Mouse (Mus musculus): ENCODE measurements at regions not wholly inside any gene's neighbourhood (a gene's known extent, or its start where the extent isn't known, plus 50 kb on each side); places are given as distances from the start of the nearest gene placed in this dataset.

DNA sequence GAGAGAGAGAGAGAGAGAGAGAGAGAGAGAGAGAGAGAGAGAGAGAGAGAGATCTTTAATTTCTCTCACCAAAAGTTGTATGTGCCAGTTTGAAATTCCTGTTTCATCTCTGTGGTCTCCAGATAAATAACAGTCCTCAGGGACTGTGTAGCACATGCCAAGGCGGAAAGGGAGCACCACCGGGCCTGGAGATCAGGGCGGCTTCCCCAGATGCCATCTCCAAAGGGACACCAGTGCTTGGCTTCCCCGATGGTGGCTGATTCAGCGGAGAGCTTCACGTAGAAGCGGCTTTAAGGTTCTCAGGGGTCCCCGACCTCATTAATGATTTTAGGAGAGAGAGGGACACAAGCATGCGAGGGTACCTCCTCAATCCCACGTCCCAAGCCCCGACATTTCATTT is 272.1 kb upstream of the Atp11b start:
- no peak overlapping the region for H3K4me3 ChIP-seq (ENCODE audit: low read depth, low read length)
- H3K9me3 ChIP-seq (replicated peaks; ENCODE audit: control insufficient read depth, insufficient read depth, low read length, poor library complexity, severe bottlenecking): no peaks in the 10 kb centered on the region
- no peak overlapping the region for H3K27ac ChIP-seq (ENCODE audit: insufficient read depth, low read length)
- H3K9ac ChIP-seq (ENCODE audit: low read depth, poor library complexity, severe bottlenecking): no peak overlapping the region
- no peaks in the 10 kb centered on the region for H3K27me3 ChIP-seq (ENCODE audit: control insufficient read depth, insufficient read depth, low read length, poor library complexity, severe bottlenecking)
- TF ChIP-seq CTCF (IDR thresholded peaks at IDR 0.05; ENCODE audit: low read depth, low read length) (no peak), EP300 (IDR thresholded peaks at IDR 0.05; ENCODE audit: insufficient read depth, low read depth, low read length) (no peak), POLR2A (IDR thresholded peaks at IDR 0.05; ENCODE audit: insufficient read depth, low read length) (no peak)
- H3K4me1 ChIP-seq (ENCODE audit: control insufficient read depth, insufficient read depth, low read length): no peaks in the 10 kb centered on the region
- no peaks in the 10 kb centered on the region for H3K36me3 ChIP-seq (ENCODE audit: control insufficient read depth, insufficient read depth, low read length, poor library complexity, severe bottlenecking)

DNA sequence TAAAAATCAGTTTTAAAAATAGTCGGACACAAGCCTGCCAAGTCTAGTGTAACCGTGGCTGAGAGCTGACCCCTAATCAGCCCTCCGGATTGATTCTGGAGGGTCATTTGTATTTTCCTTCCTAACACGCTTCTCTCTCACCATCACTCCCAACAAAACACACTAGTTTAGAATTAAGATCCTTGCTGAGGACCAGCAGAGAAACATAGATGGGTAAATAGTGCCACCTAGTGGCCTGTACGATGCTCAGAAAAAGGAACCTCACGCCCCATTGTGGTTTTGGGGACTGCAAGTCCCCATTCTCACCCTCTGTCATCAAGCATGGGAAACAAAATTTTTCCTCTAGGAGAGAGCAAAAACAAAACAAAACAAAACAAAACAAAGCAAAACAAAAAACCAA is 271.6 kb upstream of the Atp11b start:
- Histone ChIP-seq H3K4me1 (ENCODE audit: control insufficient read depth, insufficient read depth, low read length) (no peaks in the 10 kb centered on the region), H3K9ac (ENCODE audit: low read depth, poor library complexity, severe bottlenecking) (no peak overlapping the region), H3K9me3 (replicated peaks; ENCODE audit: control insufficient read depth, insufficient read depth, low read length, poor library complexity, severe bottlenecking) (no peaks in the 10 kb centered on the region), H3K4me3 (ENCODE audit: low read depth, low read length) (no peak overlapping the region), H3K36me3 (ENCODE audit: control insufficient read depth, insufficient read depth, low read length, poor library complexity, severe bottlenecking) (no peaks in the 10 kb centered on the region), H3K27me3 (ENCODE audit: control insufficient read depth, insufficient read depth, low read length, poor library complexity, severe bottlenecking) (no peaks in the 10 kb centered on the region), H3K27ac (ENCODE audit: insufficient read depth, low read length) (no peak overlapping the region)
- TF ChIP-seq POLR2A (IDR thresholded peaks at IDR 0.05; ENCODE audit: insufficient read depth, low read length) (no peak), CTCF (IDR thresholded peaks at IDR 0.05; ENCODE audit: low read depth, low read length) (peak; percentile 33)

DNA sequence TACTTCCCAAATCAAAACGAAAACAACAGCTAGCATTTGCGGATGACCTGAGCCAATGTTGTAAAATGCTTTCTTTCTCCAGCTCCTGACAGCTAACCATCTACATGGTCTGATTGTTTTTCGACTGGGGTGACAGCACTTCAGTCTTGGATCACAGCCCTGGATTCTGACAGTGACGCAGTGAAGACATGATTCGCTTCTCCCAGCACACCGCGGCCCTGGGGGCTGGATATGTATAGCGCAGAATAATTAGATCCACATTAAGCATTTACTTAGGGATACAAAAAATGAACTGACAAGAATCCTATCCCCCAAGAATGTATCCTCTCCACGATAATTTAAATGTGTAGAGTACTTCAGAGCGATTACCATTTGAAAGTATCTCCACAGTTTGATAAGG is 271.1 kb upstream of the Atp11b start:
- Histone ChIP-seq H3K4me3 (ENCODE audit: low read depth, low read length) (no peak overlapping the region), H3K9ac (ENCODE audit: low read depth, poor library complexity, severe bottlenecking) (no peak overlapping the region), H3K4me1 (ENCODE audit: control insufficient read depth, insufficient read depth, low read length) (no peaks in the 10 kb centered on the region), H3K9me3 (replicated peaks; ENCODE audit: control insufficient read depth, insufficient read depth, low read length, poor library complexity, severe bottlenecking) (no peaks in the 10 kb centered on the region), H3K27me3 (ENCODE audit: control insufficient read depth, insufficient read depth, low read length, poor library complexity, severe bottlenecking) (no peaks in the 10 kb centered on the region), H3K36me3 (ENCODE audit: control insufficient read depth, insufficient read depth, low read length, poor library complexity, severe bottlenecking) (no peaks in the 10 kb centered on the region), H3K27ac (ENCODE audit: insufficient read depth, low read length) (no peak overlapping the region)
- TF ChIP-seq POLR2A (IDR thresholded peaks at IDR 0.05; ENCODE audit: insufficient read depth, low read length) (no peak), EP300 (IDR thresholded peaks at IDR 0.05; ENCODE audit: insufficient read depth, low read depth, low read length) (no peak), CTCF (IDR thresholded peaks at IDR 0.05; ENCODE audit: low read depth, low read length) (no peak)

DNA sequence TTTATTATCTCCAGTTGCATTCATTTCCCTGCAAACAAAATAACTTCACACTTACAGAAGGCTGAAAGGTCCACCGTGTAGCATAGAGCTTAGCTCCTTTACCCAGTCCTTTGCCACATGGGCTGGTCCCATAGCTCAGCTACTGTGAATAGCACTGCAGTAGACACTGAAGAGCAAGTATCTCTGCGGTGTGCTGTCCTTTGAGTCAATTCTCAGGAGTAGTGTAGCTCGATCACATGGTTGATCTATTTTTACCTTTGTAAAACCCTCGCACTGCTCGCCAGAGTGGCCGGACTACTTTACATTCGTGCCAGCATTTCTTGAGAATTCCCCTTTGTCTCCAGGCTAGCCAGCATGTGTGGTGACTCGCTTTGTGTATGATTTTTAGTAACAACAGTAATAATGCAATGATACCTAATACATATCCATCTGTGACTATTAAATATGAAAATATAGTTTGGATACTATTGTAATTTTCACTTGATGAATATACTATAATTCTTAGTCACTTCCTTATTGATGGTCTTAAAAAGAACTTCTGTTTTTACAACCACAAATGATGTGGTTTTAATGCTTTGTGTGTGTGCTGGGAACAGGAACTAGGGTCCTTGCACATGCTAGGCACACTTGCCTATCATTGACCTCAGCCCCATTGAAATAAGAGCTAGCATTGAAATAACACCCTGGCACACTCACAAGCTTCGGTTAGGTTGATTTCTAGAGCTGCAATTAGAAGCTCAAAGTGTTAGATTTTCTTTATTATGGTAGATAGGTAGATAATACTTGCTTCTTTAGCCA is 257.7 kb upstream of the Atp11b start:
- H3K36me3 ChIP-seq (ENCODE audit: control insufficient read depth, insufficient read depth, low read length, poor library complexity, severe bottlenecking): no peaks in the 10 kb centered on the region

DNA sequence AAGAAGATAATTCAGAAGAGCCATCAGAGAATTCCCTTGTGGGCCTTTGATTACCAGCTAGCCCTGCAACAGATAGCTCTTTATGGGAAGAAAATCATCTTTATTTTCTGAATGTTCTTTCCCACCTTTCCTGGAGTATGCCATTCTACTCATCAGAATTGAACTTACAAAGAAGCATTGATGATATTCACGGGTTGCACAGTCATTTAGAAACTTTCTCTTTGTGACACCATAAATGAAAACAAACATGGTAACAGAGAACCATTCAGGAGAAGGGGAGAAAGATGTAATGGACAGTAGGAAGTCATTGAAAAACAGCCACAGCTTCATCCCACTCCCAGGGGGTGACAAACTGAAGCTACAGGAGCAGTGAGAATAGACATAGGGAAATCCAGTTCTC is 243.6 kb upstream of the Atp11b start:
- Histone ChIP-seq H3K27ac (ENCODE audit: insufficient read depth, low read length) (no peak overlapping the region), H3K9ac (ENCODE audit: low read depth, poor library complexity, severe bottlenecking) (no peak overlapping the region), H3K4me1 (ENCODE audit: control insufficient read depth, insufficient read depth, low read length) (no peaks in the 10 kb centered on the region), H3K4me3 (ENCODE audit: low read depth, low read length) (no peak overlapping the region), H3K9me3 (replicated peaks; ENCODE audit: control insufficient read depth, insufficient read depth, low read length, poor library complexity, severe bottlenecking) (no peaks in the 10 kb centered on the region), H3K36me3 (ENCODE audit: control insufficient read depth, insufficient read depth, low read length, poor library complexity, severe bottlenecking) (no peaks in the 10 kb centered on the region), H3K27me3 (ENCODE audit: control insufficient read depth, insufficient read depth, low read length, poor library complexity, severe bottlenecking) (no peaks in the 10 kb centered on the region; the same call in 1 of the 2 replicates)
- no peak for TF ChIP-seq EP300 (IDR thresholded peaks at IDR 0.05; ENCODE audit: insufficient read depth, low read depth, low read length)

More for the DNA sequence above, 257.7 kb upstream of the Atp11b start:
- no peak overlapping the region for H3K27ac ChIP-seq (ENCODE audit: insufficient read depth, low read length)
- peaks cover 3% of the 10 kb centered on the region for H3K4me1 ChIP-seq (ENCODE audit: control insufficient read depth, insufficient read depth, low read length)
- no peak overlapping the region for H3K4me3 ChIP-seq (ENCODE audit: low read depth, low read length)
- H3K9ac ChIP-seq (ENCODE audit: low read depth, poor library complexity, severe bottlenecking): no peak overlapping the region
- TF ChIP-seq EP300 (IDR thresholded peaks at IDR 0.05; ENCODE audit: insufficient read depth, low read depth, low read length) (no peak), POLR2A (IDR thresholded peaks at IDR 0.05; ENCODE audit: insufficient read depth, low read length) (no peak), CTCF (IDR thresholded peaks at IDR 0.05; ENCODE audit: low read depth, low read length) (no peak)
- no peaks in the 10 kb centered on the region for H3K9me3 ChIP-seq (replicated peaks; ENCODE audit: control insufficient read depth, insufficient read depth, low read length, poor library complexity, severe bottlenecking)
- H3K27me3 ChIP-seq (ENCODE audit: control insufficient read depth, insufficient read depth, low read length, poor library complexity, severe bottlenecking): no peaks in the 10 kb centered on the region

DNA sequence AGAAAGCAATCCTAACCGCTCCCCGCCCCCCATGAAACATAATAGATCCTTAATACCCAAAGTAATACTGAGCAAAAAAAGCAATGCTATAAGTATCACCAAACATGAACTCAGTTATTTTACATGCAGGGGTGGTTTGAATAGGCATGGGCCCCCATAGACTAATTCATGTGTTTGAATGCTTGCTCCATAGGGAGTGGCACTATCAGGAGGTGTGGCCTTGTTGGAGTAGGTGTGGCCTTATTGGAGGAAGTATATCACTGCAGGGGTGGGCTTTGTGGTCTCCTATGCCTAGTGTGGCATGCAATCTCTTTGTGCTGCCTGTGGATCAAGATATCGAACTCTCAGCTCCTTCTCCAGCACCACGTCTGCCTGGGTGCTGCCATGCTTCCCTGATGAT is 237.4 kb upstream of the Atp11b start:
- no peak overlapping the region for H3K9ac ChIP-seq (ENCODE audit: low read depth, poor library complexity, severe bottlenecking)
- TF ChIP-seq POLR2A (IDR thresholded peaks at IDR 0.05; ENCODE audit: insufficient read depth, low read length): no peak
- TF ChIP-seq CTCF (IDR thresholded peaks at IDR 0.05; ENCODE audit: low read depth, low read length): no peak
- TF ChIP-seq EP300 (IDR thresholded peaks at IDR 0.05; ENCODE audit: insufficient read depth, low read depth, low read length): no peak
- no peak overlapping the region for H3K4me3 ChIP-seq (ENCODE audit: low read depth, low read length)
- no peaks in the 10 kb centered on the region for H3K27me3 ChIP-seq (ENCODE audit: control insufficient read depth, insufficient read depth, low read length, poor library complexity, severe bottlenecking)
- no peak overlapping the region for H3K27ac ChIP-seq (ENCODE audit: insufficient read depth, low read length)
- no peaks in the 10 kb centered on the region for H3K4me1 ChIP-seq (ENCODE audit: control insufficient read depth, insufficient read depth, low read length)
- H3K36me3 ChIP-seq (ENCODE audit: control insufficient read depth, insufficient read depth, low read length, poor library complexity, severe bottlenecking): no peaks in the 10 kb centered on the region
- H3K9me3 ChIP-seq (replicated peaks; ENCODE audit: control insufficient read depth, insufficient read depth, low read length, poor library complexity, severe bottlenecking): no peaks in the 10 kb centered on the region
